Mouse (Mus musculus): ENCODE results near the gene Asb17.

DNA sequence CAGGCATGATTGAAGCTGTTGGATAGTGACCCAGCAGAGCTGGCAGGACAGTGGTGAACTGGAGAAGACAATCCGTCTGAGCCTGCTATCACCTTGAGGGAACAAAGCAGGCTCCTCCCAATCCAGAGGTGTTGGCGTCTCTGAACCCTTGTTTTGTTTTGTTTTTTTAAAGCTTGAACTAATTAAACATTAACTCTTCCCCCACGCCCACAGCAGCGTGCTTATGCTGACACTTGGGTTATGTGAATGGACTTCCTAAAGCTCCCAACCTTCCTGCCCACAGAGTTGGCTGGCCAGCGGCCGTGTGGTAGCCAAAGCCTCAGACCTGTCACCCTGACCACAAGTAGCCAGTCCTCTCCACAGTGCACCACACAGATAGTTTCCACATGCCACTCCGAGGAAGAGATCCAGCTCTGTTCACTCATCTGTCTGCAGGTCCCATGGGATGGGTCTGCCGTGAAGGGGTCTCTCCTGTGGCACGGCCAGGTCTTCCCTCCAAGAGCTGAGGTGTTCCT lies 26.6 kb upstream of the Asb17 start:
- TF ChIP-seq POLR2A (IDR thresholded peaks at IDR 0.05; ENCODE audit: borderline replicate concordance, insufficient read depth, low read length) (no peak), CTCF (IDR thresholded peaks at IDR 0.05; ENCODE audit: borderline replicate concordance, insufficient read depth, low read depth, low read length) (no peak)

All from cerebellum, adult 2 months (tissue).